Mouse (Mus musculus) forebrain, embryonic 16.5 days (tissue): ENCODE measurements around the gene Olfr692. TPM values are rescaled to one million over a fixed set of nuclear protein-coding genes. Genes with fewer than 3 reads are reported as not detected.

Experiments used
- ATAC-seq: fragments of 200-750 bp; cut with Nextera tagmentation; 2 replicates; pipeline ENCODE4 v1.8.0; 2017; ENCODE audit warnings: mild to moderate bottlenecking, moderate library complexity
- H3K27ac ChIP-seq: fragments of 300-500 bp; sonication (generic); 2 replicates; pipeline ENCODE4 v1.5.1; 2014; ENCODE audit warnings: low read length, control low read depth
- H3K27me3 ChIP-seq: fragments of 300-500 bp; sonication (generic); replicated peaks from 2 replicates; pipeline ENCODE4 v1.6.1; 2014; ENCODE audit warnings: low read length; ENCODE audit not compliant: control insufficient read depth, insufficient read depth
- H3K36me3 ChIP-seq: fragments of 300-500 bp; sonication (generic); 2 replicates; pipeline ENCODE4 v1.6.1; 2014; ENCODE audit not compliant: control insufficient read depth, insufficient read depth
- H3K4me1 ChIP-seq: fragments of 300-500 bp; sonication (generic); replicated peaks from 2 replicates; pipeline ENCODE4 v1.6.1; 2014; ENCODE audit warnings: low read length; ENCODE audit not compliant: control insufficient read depth, insufficient read depth
- H3K4me2 ChIP-seq: fragments of 300-500 bp; sonication (generic); 2 replicates; pipeline ENCODE4 v1.6.1; 2014; ENCODE audit warnings: mild to moderate bottlenecking, low read length, control low read depth
- H3K4me3 ChIP-seq: fragments of 300-500 bp; sonication (generic); replicated peaks from 2 replicates; pipeline ENCODE4 v1.5.1; 2014; ENCODE audit warnings: mild to moderate bottlenecking, low read length, control low read depth
- H3K9ac ChIP-seq: fragments of 300-500 bp; sonication (generic); replicated peaks from 2 replicates; pipeline ENCODE4 v1.6.1; 2014; ENCODE audit warnings: low read depth, low read length, control low read depth
- H3K9me3 ChIP-seq: fragments of 300-500 bp; sonication (generic); 2 replicates; pipeline ENCODE4 v1.6.1; 2016; ENCODE audit warnings: low read length; ENCODE audit not compliant: control insufficient read depth
- WGBS: fragments of 180-500 bp; shearing (Covaris S2); extraction: QIAGEN DNeasy Blood & Tissue Kit; methylation state at CpG from one replicate; pipeline ENCODE4 v1.1.7; 2014; 5-methylcytosine and 5-hydroxymethylcytosine counted together
- polyA plus RNA-seq: library from polyadenylated mRNA; unstranded; fragments of >200 nt; fragmentation: Nextera tagmentation; extraction: Ambion mirVana; gene quantifications from 2 replicates; pipeline ENCODE4 v1.2.1, GENCODE M21; 2015

The Olfr692 gene
- polyA plus RNA-seq, 1 experiment from 2014 or later, result not detected

- Histone ChIP-seq H3K9ac (no peak overlapping the region), H3K27ac (no peak overlapping the region), H3K4me3 (no peak overlapping the region), H3K9me3 (no peaks in the 10 kb centered on the region), H3K36me3 (peaks cover 7% of the 10 kb centered on the region), H3K4me1 (no peaks in the 10 kb centered on the region), H3K27me3 (no peaks in the 10 kb centered on the region), H3K4me2 (no peak overlapping the region)
- ATAC-seq, result no peak
- 87% methylated on average over 1 of the region's 1 CpGs for WGBS
Observed at GRCm38 (mm10) chr7:105372912-105373311, 4.9 kb downstream of the Olfr692 start.

GRCm38 (mm10) chr7:105373509-105373908, 5.5 kb downstream of the Olfr692 start:
- H3K4me3 ChIP-seq, result no peak overlapping the region
- H3K9me3 ChIP-seq, result no peaks in the 10 kb centered on the region
- ATAC-seq, result no peak
- 77% methylated on average over 4 of the region's 4 CpGs for WGBS
- peaks cover 11% of the 10 kb centered on the region for H3K36me3 ChIP-seq
- no peak overlapping the region for H3K4me2 ChIP-seq
- H3K4me1 ChIP-seq, result no peaks in the 10 kb centered on the region
- no peak overlapping the region for H3K9ac ChIP-seq
- H3K27me3 ChIP-seq, result no peaks in the 10 kb centered on the region
- no peak overlapping the region for H3K27ac ChIP-seq

GRCm38 (mm10) chr7:105373976-105374375, 5.9 kb downstream of the Olfr692 start:
- no peak overlapping the region for H3K4me3 ChIP-seq
- no peak overlapping the region for H3K27ac ChIP-seq
- H3K9me3 ChIP-seq, result no peaks in the 10 kb centered on the region
- no peaks in the 10 kb centered on the region for H3K27me3 ChIP-seq
- H3K9ac ChIP-seq, result no peak overlapping the region
- WGBS, result 98% methylated on average over 3 of the region's 3 CpGs
- no peak for ATAC-seq
- H3K4me2 ChIP-seq, result no peak overlapping the region
- H3K36me3 ChIP-seq, result peaks cover 16% of the 10 kb centered on the region
- no peaks in the 10 kb centered on the region for H3K4me1 ChIP-seq

GRCm38 (mm10) chr7:105374866-105375265, 6.8 kb downstream of the Olfr692 start, which contains the start of gene Gm5901:
Gene Gm5901 (plus strand): TSS chr7:105375038.
- H3K27me3 ChIP-seq, result no peaks in the 10 kb centered on the region
- H3K27ac ChIP-seq, result no peak within 1 kb of the TSS
- WGBS, result 89% methylated on average over 1 of the region's 1 CpGs
- H3K4me3 ChIP-seq, result no peak within 1 kb of the TSS
- H3K9me3 ChIP-seq, result no peaks in the 10 kb centered on the region
- H3K4me1 ChIP-seq, result no peaks in the 10 kb centered on the region
- ATAC-seq, result no peak
- peaks cover 25% of the 10 kb centered on the region for H3K36me3 ChIP-seq
- no peak within 1 kb of the TSS for H3K4me2 ChIP-seq
- H3K9ac ChIP-seq, result no peak within 1 kb of the TSS

GRCm38 (mm10) chr7:105380329-105380728, 12.3 kb downstream of the Olfr692 start:
- 97% methylated on average over 3 of the region's 3 CpGs for WGBS

DNA sequence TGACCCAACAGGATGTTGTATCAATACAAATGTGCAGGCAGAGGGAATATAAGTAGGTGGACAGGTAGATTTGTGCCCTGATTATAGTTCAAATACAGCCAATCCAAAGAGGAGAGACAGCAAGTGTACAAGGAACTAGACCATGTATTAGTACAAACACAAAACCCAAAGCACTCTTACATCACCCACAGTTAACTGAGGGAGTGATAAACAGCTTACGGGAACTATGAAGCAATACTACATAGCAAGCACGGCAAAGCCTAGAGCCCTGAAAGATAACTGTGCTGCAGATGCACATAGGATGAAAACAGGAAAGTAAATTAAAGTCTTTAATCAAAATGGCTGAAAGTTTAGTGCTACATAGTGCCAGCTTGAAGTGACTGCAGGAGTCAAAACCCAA, 19.7 kb downstream of the Olfr692 start:
- H3K9ac ChIP-seq, result no peak overlapping the region
- no peaks in the 10 kb centered on the region for H3K9me3 ChIP-seq
- no peak for ATAC-seq
- 98% methylated on average over 2 of the region's 2 CpGs for WGBS
- no peak overlapping the region for H3K27ac ChIP-seq
- H3K36me3 ChIP-seq, result peaks cover 42% of the 10 kb centered on the region
- no peaks in the 10 kb centered on the region for H3K27me3 ChIP-seq
- H3K4me3 ChIP-seq, result no peak overlapping the region
- no peak overlapping the region for H3K4me2 ChIP-seq
- H3K4me1 ChIP-seq, result no peaks in the 10 kb centered on the region

More at GRCm38 (mm10) chr7:105380329-105380728, 12.3 kb downstream of the Olfr692 start:
- H3K9ac ChIP-seq, result no peak overlapping the region
- H3K9me3 ChIP-seq, result no peaks in the 10 kb centered on the region
- H3K4me2 ChIP-seq, result no peak overlapping the region
- ATAC-seq, result no peak
- no peaks in the 10 kb centered on the region for H3K4me1 ChIP-seq
- H3K27me3 ChIP-seq, result no peaks in the 10 kb centered on the region
- H3K4me3 ChIP-seq, result no peak overlapping the region
- no peak overlapping the region for H3K27ac ChIP-seq
- H3K36me3 ChIP-seq, result peaks cover 51% of the 10 kb centered on the region

DNA sequence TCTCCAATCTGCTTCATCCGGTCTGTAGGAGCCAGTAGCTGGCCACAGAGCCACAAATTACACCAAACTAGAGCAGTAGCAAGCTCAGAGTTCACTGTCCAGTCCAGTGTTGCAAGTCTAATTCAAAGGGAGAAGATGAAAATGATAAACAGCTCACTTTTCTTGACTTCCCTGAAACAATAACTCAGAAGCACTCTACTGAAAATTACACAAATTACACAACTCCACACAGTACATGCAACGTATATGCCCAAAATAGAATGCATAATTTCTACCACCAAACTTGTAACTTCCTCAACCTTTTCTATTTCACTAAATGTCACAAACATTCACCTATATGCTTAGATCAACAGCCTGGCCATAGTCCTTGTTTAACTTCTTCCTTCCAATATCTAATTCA, 22.2 kb downstream of the Olfr692 start:
- no peaks in the 10 kb centered on the region for H3K9me3 ChIP-seq
- H3K36me3 ChIP-seq, result peaks cover 28% of the 10 kb centered on the region
- no peaks in the 10 kb centered on the region; the same call in 1 of the 2 replicates for H3K4me1 ChIP-seq
- WGBS, result 93% methylated on average over 2 of the region's 2 CpGs
- H3K9ac ChIP-seq, result no peak overlapping the region
- no peak for ATAC-seq
- no peaks in the 10 kb centered on the region for H3K27me3 ChIP-seq
- no peak overlapping the region for H3K4me2 ChIP-seq
- H3K27ac ChIP-seq, result no peak overlapping the region
- no peak overlapping the region for H3K4me3 ChIP-seq

DNA sequence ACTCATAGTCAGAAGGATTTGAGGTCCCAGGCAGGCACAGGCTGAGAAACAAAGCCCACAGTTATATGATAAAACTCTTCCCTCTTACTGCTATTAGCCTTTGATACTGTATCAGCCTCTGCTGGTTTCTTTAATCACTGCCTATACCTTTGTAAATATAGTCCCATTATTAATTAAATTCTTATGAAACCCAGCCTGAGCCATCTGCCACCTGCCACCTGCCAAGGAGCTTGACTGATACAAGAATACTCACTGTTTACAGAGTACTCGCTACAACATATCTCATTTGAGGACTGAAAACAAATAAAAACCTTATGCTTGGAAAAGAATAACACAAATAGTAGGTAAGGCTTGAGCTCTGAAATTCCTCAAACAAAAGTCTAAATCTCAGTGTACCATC, 26.6 kb downstream of the Olfr692 start:
- no peak overlapping the region for H3K4me3 ChIP-seq
- H3K9me3 ChIP-seq, result no peaks in the 10 kb centered on the region
- H3K36me3 ChIP-seq, result no peaks in the 10 kb centered on the region
- H3K27ac ChIP-seq, result no peak overlapping the region
- H3K27me3 ChIP-seq, result no peaks in the 10 kb centered on the region
- 58% methylated on average over 1 of the region's 1 CpGs for WGBS
- ATAC-seq, result no peak
- H3K4me1 ChIP-seq, result peaks cover 7% of the 10 kb centered on the region
- no peak overlapping the region for H3K9ac ChIP-seq
- no peak overlapping the region for H3K4me2 ChIP-seq

- no peak for ATAC-seq
- no peak overlapping the region for H3K4me3 ChIP-seq
- no peaks in the 10 kb centered on the region for H3K9me3 ChIP-seq
- H3K4me2 ChIP-seq, result no peak overlapping the region
- H3K27ac ChIP-seq, result no peak overlapping the region
- no peak overlapping the region for H3K9ac ChIP-seq
- H3K4me1 ChIP-seq, result peaks cover 7% of the 10 kb centered on the region
- H3K36me3 ChIP-seq, result no peaks in the 10 kb centered on the region
- no peaks in the 10 kb centered on the region for H3K27me3 ChIP-seq
Observed at GRCm38 (mm10) chr7:105395131-105395820, 27.2 kb downstream of the Olfr692 start.

GRCm38 (mm10) chr7:105396126-105396525, 28.1 kb downstream of the Olfr692 start:
- no peak for ATAC-seq
- Histone ChIP-seq H3K4me3 (no peak overlapping the region), H3K9ac (no peak overlapping the region), H3K36me3 (no peaks in the 10 kb centered on the region), H3K4me1 (peaks cover 7% of the 10 kb centered on the region), H3K4me2 (no peak overlapping the region), H3K27me3 (no peaks in the 10 kb centered on the region), H3K9me3 (no peaks in the 10 kb centered on the region), H3K27ac (no peak overlapping the region)
